Comparison of ENCODE assay signal across 13 mouse cellular contexts in the genomic region with DNA sequence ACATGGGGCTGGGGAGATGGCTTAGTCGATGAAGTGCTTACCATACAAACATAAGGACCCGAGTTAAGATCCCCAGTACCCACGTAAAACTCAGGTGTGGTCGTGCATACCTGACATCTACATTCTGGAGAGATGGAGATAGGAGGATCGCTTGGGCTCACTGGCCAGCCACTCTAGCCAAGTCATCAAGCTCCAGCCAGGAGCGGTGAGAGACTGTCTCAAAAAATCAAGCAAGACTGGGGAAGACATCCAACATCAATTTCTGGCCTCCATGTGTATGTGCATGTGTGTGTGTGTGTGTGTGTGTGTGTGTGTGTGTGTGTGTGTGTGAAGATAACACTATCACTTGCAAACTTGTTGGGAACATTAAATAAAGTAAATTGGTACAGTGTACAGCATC.
"Had no signal": no experiment of that assay in that cellular context is flagged by ENCODE, and none has a peak within 500 bp of the region (broad histone marks: within the 10 kb centered on the region; RNA-seq: fewer than 3 reads in every experiment).

No protein-coding gene starts in this region.

- DNase-seq: cerebellum, adult 9-10 months; cerebellum, adult 9-11 months; cerebellum, postnatal 25 days; cerebellum, postnatal 36 days; embryo, embryonic 11 days; gastrocnemius, adult 2 months; gastrocnemius, postnatal 10 days; gastrocnemius, postnatal 14 days; gastrocnemius, postnatal 25 days; gastrocnemius, postnatal 36 days; heart, adult 11 months; heart, adult 18-20 months; heart, adult 2 months had no signal
